Mouse (Mus musculus) urinary bladder, postnatal 25 days (tissue): ENCODE measurements at regions not wholly inside any gene's neighbourhood (a gene's known extent, or its start where the extent isn't known, plus 50 kb on each side); places are given as distances from the start of the nearest gene placed in this dataset.

Experiments
- DNase-seq: peaks from one replicate; pipeline ENCODE4 v3.0.0; 2022; ENCODE audit warnings: low spot score

DNA sequence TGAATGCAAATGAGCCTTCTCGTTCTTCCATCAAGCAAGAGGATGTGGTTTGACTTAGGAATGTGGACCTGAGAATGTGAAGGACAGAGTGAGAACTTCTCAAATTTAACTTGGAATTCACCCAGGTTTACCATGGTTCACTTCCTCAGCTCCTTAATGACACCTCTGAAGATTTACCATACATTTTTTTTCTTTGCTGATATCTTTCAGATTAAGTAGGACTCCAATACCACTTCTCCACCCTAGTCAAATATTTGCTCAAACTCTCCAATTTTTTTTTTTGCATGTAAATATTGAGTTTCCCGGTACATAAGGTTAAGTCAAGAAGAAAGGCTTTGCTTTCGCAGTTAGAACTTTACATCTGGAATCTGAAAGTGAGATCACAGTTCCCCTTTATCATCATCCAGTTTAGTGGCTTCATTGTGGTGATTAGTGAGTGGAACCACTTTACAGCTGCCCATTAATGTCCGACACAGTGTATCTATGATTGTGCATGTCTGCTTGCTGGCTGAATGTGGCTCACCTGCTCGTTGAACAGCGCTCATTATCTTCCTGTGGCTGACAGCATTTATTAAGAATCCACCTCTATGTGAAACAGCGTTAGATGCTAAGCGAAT is 446.0 kb upstream of the Adam34 start:
- DNase-seq = no peak

DNA sequence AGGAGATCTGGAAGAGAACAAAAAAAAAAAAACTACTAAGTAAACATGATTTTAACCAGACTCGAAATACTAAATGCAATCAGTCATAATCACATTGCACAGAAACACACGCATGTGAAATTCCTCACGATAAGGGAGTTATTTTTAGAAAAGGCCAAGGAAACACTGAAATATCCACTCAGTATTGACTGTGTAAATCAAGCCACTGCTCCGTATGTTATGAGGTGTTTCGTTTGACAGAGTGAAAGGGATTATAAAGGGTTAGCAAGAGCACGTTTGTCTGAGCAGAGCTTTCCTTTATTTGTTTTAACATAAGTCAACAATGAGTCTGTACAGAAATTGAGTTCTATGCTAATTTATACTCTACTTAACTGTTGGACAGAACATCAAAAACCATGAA is 455.3 kb upstream of the Adam34 start:
- DNase-seq = no peak

DNA sequence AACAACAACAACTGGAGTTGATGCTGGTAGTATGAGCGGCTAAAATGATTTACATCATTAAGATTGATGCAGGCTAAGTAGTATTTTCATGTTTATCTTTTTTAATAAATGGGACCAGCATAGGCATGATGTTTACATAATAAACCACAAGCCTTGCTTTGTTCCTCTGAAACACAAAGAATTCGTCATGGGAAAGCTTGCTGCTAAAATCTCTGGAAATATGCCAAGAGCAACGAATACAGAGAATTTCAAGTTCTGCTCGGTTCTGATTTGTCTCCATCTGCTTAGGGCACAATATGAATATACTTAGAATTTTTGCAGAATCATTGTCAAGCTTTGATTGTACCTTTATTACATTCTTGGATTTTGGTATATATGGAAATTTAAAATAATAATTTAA is 467.2 kb upstream of the Adam34 start:
- no peak for DNase-seq

DNA sequence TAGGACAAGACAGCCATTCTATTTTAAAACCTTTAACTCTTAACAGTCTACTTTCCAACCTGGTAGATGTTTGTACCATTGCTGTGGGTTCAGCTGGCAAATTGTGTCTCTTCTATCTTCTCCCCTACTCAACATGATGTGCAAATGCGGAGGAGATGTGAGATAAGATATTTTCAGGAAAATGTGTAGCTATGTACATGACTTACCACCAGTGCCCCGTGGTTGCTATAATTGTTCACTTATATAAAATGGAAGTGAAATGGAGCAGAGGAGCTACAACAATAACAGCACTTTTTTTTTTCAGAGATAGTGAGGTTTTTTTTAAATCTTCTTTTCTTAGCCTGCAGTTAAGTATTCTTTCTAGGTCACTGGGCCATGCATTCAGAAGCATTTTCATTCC is 492.4 kb upstream of the Adam34 start:
- no peak for DNase-seq

DNA sequence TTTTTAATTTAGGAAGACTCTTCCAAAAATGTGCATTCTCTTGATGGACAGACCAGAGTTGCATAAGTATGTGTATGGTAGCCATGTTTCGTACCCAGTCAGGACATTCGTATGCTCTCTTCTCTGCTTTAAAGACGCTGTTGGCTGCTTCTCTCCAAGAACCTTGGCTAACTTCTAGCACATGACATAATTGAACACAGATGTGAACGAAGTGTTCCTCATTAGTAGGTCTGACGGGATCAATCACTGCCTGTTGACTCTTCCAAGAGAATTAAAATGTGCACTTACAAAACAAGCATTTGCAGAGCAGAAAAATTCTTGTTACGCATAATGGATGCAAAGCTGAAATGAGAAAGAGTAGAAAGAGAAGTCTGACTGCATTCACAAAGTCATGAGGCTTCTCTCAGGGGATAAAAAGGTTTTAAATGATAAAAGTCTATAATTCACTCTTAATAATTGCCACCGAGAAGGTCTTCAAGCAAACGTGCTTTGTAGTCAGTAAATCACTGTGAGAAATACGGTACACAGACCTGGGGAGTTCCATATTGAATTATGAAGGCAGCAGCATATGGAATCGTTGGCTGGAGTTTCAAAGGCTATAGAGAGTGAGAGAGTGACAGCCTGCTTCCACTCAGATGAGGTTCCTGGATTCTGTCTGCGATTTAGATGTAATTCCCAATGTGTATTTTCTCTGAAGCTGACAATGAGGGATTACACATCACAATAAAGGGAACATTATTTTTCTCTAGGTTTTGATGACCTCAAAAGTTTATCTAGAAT is 496.7 kb upstream of the Adam34 start:
- DNase-seq = no peak

DNA sequence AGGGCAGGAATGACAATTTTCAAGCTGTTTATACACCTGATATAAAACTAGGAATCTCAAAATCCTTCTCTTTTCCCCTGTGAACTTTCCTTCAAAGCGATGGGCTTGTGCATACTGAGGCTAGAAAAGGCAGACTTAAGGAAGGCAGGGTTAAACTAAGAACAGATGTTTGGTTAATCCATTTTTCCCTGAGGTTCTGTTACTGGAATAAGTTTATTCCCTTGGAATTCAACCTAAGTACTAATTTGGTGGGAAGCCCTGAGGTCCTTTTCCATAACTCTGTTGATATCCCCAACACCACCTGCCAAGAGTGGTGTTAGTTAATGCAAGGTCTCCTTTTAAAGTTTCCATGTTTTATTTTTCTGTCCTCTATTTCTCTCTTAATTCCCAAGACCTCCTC is 512.5 kb upstream of the Adam34 start:
- no peak for DNase-seq

DNA sequence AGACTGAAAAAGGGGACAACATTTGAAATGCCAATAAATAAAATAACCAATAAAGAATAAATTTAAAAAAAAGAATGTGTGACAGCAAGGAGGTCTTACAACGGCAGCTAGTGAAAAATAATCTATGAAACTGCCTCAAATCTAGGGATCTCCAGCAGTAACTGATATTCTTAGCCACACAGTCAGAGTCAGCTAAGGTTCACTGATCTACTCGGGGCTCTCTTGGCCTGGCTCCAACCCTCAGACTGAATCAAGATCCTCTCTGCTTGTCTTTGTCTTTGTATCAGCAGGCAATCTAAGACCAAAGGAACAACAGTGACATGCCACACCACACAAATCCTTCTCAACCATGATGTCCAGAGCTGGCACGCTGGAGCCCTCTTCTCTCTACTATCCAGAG is 542.5 kb upstream of the Adam34 start:
- DNase-seq = no peak

DNA sequence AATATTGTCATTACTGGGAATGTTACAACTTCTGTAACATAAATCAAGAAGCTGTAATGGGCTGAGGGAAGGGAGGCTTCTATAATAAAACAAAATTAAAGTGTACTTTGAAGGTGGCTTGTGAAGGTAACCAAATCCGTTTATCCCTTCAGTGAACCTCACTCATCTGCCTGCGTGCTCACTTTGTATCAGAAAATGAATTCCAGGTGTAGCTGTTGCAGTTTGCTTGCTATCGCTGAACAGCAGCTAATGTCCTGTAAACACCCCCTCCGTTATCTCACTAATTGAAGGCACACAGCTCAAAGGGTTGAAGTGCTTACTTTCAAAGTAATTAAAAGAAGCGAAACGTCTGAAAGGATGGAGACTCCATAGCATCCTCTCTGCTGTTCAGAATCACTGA is 547.2 kb upstream of the Adam34 start:
- DNase-seq = no peak

DNA sequence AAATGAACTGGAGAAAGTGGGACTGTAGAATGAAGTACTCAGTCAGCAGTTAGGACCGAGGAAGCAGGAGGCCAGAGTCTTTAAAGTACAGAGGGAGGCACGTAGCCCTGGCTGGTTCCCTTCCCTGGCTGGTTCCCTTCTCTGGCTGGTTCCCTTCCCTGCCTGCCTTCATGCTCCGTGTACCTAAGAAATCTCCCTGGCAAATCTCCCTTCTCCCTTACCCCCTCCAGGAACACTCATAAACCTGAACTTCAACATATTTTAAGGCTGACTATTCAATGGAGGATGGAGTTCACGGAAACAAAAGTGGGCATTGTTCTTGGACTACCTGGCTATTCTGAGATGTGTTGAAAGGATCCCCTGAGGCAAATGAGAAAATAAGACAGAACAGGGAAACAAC is 551.2 kb upstream of the Adam34 start:
- DNase-seq = peak; percentile 12

DNA sequence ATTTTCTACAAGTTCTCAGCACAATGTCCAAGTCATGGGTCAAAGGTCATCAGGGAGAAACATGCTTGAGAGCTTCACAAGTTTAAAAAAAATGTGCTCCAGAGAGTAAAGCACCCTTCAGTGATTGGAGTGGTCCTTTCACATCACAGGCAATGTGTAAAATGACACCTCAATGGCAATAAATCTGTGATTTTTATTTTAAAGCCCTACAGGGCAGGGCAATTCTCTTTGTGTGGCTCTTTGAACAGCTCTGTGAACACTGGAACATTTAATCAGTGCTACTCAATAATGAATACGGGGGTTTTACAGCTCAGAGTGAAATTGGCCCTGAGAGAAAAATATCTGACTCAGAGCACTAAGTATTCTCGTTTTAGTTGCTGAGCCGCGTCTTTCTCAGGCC is 563.5 kb upstream of the Adam34 start:
- DNase-seq = no peak

DNA sequence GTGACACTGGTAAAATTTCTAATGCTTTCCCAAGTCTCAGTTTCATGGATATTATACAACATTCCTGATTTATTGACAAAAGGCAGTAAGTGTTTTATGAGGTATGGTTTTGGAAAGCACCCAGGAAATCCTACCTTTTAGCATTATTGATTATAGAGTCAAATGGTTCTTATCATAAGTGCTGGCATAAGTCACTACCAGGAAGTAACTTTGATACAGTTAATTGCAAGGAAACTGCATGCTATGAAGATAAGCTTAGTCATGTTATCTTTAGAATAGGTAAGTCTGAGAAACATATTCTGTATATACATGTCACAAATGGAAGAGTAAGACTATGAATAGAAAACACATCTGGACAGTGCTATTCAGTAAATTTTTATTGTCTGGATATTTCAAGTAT is 608.4 kb upstream of the Adam34 start:
- no peak for DNase-seq

DNA sequence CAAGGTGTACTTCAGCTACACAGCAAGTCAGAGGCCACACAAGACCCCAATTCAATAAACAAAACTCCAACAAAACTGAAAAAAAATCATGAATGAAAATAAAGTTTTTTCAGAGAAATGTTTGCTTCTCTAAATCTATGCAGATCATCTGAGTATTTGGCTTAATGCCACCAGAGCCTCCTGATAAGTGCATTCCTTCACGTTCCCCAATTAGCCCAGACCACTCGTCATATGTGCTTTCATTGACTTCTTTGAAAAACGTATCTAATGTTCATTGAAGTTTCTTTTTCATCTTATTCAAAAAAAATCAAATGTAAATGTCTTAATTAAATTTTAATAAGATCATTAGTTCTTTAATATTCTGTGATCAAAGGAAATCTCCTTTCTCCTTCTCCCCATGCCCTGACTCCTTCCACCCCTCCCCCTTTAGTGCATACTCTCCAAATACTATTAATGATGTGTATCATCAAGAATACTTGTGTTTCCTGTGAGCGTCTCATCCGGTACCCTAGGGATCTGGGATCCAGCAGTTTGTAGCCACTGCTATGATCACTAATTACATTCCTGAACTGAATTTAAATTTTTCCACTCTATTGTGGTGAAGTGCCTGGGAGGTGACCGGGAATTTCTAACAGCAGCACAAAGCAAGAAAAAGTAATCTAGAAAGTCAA is 600.8 kb upstream of the Fat1 start:
- DNase-seq = no peak

DNA sequence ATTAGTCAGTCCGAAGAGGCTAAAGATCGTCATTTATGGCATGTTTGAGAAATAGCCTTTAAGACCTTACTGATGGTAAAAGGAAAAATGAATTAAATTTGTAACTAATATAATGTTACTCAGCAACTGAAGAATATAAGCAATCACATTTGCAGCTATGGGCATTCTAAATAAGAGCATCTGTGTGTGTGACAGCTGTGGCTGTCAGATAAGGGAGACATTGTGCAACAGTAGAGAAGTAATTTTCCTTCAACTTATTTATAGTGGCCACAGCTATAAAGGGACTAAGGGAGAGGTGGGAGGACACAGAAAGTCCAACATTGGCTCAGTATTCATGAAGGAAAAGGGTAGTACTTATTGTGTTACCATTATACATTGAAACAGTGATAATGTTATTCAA is 591.8 kb upstream of the Fat1 start:
- DNase-seq = no peak

DNA sequence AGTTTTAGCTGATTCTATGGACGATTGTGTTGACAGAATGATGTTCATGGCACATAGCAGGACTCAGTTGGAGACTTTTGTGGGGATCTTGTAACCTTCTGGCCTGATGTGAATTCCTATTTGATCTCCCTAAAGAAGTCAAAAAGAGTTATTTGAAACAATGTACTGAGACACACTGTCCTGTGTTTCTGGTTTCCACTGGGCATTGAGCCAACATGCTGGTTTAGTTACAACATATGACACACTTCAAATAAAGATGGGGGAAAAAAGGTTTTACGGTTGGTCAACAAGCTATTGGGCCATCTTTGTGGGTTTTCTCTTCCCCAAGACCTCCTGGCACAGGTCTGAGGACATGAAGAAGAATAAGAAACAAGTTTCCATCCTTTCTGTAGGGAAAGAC is 591.3 kb upstream of the Fat1 start:
- peak; percentile 32 for DNase-seq

DNA sequence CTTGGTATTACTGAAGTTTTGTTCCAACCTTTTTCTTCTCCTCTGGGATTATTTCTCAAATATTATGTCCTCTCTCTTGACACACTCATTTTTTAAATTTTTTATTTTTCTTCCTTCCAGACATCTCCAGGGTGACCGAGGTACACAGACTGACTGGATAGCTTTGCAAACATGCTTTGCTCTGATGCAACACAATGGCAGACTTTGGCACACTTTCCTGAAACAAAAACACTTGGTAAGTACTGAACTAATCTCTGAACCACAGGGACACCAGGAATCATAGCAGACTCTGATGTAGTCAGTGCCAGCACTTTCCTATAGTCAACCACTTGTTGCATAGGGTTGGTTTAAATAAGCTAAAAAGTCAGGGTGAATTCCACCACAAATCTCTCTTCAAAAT is 587.8 kb upstream of the Fat1 start:
- no peak for DNase-seq

DNA sequence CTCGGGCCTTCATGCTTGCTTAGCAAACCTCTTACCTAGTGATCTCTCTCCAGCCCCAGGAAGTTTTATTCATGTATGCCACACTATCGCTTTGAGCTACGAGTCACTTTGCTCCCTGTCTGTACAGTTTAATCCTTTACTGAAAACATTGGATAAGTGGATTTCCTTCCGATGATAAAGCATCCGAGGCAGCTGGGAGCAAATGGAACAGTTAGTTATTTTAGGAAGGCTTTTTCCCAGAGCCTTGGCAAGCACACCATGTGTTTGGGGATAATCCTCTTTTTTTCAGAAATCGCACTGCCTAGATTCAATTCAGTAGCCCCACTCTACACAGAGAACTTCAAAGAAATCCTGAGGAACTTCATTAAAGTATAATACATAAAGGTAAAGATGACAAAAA is 561.3 kb upstream of the Fat1 start:
- DNase-seq = no peak

DNA sequence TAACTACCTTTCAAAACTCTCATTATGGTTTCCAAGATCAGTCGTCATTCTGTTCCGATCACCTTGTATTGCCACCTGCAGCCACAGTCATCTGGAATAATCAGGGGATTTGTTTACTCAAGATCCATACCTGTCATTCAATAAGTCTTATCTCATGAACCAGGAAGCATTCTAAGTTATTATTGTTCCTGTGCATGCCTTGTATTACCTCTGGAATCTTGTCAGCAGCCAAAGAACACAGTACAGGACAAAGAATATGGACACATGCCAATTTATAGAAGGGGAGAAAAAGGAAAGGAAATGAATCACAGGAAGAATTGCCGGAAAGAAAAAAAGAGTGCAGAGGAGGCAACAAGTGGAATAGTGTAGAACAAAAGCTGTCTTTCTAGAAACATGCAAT is 557.5 kb upstream of the Fat1 start:
- no peak for DNase-seq

DNA sequence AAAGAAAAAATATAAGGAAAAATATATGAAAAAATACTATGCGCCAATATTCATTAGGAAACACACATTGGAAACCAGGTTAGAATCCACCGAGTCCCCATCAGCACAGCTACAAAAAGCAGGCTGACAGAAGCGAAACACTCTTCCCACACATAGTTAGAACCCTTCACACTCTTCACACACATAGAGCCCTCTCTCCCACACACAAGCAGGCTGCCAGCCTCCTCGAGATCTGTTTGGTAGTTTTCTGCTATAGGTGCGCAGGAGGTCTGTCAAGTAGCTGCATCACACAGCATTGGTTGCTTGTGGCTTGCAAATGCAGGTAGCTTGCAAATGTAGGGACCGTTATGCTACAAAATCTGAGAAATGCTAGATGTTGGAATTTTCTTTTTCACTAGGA is 526.8 kb upstream of the Fat1 start:
- DNase-seq = no peak

DNA sequence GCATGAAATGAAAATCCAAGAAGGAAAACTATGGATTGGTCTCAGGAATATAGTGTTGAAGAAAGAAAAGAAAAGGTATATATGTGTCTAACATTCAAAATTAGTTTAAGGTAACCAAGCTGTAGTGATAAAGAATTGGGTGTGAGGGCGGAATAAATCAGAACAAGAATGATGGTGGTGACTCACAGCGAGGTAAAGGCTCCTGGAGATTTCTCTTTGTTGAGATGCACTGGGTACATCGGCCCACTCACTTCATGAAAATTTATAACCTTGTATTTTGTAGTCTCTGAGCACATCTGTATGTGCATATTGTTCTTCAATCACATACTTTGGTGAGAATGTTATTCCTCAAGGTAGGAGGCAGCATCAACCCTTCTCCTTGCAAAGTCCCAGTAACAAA is 525.0 kb upstream of the Fat1 start:
- DNase-seq = no peak

DNA sequence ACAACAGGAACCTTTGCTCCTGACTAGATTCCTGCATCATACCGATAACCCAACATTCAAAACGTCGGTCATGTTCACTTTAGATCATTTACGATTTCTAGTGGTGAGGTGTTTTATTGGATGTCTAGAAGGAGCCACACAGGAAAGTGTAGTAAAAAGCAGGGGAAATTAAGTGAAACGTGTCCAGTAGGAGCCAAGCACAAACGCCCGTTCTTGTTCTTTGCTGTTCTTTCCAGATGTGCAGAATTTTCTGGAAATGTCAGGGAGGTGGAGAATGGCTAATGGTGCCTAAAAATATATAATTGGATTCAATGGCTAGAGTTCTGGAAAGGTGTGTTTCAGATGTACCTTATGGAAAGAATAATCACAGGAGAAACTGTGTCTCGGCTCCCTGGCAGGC is 517.2 kb upstream of the Fat1 start:
- no peak for DNase-seq

DNA sequence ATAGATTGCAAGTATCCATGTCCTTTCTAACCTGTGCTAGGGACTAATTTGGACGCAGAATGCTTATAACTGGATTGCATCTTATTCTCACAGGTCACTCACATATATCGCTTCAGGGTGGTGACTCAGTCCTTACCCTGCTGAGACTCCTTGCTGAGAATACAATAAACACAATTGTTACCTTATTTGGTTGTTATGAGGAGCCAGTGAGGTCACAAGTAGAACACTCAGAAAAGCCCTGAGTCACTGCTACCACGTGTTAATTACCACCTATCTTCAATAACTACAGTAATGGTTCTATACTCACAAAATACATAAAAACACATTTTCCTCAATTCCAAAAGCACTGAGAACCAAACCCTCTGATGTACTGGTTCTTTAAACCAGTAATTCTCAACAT is 479.8 kb upstream of the Fat1 start:
- no peak for DNase-seq

DNA sequence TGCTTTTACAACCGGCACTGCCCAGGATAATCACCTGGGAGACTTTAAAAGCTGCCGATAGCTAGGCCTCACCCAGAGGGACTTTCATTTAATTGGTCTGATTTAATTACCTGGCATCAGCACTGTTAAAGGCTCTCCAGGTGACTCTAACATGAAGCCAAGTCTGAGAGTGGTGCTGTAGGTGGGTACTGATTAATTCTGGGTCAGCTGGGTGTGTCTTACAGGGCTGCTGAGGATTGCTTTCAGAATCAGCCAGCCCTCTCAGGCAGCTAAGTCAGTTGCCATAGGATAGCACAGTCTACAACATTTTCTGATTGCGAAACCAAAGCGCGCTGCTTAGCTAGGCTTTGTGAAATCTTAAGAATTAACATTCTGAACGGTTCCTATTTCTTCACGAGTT is 478.9 kb upstream of the Fat1 start:
- DNase-seq = no peak

DNA sequence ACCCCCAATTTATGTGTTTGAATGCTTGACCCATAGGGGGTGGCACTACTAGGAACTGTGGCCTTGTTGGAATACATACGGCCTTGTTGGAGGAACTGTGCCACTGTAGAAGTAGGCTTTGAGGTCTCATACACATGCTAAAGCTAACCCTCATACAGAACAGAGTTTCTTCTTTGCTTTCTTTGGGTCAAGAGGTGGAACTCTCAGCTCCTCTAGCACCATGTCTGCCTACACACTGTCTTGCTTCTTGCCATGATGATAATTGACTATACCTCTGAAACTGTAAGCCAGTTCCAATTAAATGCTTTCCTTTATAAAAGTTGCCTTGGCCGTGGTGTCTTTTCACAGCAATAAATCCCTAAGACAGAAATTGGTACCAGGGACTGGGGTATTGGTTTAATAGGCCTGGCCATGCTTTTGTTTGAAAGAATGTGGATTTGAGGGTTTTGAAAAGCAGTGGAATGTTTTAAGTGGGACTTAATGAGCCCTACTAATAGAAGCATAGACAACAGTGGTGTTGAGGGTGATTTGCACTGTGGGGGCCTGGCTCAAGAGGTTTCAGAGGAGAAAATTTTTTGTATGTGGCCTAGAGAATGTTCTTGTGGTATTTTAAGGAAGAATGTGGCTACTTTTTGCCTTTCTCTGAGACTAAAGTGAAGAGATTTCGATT is 468.7 kb upstream of the Fat1 start:
- no peak for DNase-seq
